Mouse (Mus musculus) c-Kit-negative CD71-positive TER-119-positive erythroid progenitor cells, embryonic 14.5 days (primary cell): ENCODE results near the gene 1700029H14Rik.

ENCODE experiments used
- DNase-seq: peaks from one replicate; pipeline ENCODE4 v3.0.0-alpha.2; 2013; ENCODE audit warnings: low read depth, low spot score

The 1700029H14Rik gene

DNA sequence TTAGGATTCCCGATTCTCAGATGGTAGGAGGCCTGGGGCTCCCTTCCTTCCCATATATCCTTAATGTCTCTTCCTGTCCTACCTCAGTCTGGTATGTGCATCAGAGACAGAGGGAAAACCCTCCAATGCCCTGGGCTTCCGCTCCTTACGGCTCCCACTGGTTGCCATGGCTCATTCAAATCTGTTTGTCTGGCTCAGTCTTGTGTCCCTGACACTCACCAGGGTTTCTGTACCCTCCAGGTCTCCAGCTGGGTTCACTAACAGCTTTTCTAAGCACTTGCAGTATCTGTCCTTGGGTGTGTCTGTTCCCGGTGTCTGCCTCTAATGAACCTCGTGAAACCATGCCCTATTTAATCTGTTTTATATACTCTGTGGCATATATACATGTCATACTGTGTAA lies 20.7 kb downstream of the 1700029H14Rik start:
- no peak for DNase-seq

DNA sequence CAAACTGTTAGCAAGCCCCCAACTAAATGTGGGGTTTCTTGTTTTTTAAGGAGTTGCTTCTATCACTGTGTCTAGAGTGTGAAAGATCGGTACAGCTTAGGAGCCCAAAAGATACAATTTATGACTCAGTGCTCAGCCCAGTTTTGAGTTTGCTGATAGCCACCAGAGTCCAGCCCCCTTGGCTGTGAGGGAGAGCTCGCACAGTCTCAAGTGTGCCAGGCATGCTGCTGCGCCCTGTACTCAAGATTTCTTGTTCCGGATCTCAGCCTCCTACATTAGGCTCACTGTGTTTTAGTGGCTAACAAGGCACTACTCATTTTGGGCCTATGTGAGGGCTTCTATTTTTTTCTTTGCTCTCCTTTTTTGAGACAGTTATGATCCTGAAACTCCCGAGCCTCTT lies 22.1 kb downstream of the 1700029H14Rik start:
- no peak for DNase-seq

DNA sequence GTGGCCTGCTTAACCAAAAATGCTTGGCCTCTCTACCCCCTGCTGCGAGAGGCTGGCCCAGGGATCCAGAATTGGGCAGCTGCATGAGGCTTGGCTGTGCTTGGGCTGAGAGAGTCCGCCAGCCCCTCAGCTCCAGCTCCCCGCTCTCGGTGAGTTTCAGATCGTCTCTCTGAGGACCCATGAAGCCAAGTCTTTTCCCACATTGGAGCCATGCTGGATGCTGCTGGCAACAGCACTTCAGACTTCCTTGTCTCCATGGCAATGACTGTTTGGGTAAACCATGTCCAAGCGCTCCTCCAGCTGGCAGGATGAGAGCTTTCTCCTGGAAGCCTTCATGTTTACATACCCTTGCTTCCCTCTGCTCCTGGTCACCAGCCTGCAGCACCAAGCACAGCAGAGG lies 23.4 kb downstream of the 1700029H14Rik start:
- no peak for DNase-seq

DNA sequence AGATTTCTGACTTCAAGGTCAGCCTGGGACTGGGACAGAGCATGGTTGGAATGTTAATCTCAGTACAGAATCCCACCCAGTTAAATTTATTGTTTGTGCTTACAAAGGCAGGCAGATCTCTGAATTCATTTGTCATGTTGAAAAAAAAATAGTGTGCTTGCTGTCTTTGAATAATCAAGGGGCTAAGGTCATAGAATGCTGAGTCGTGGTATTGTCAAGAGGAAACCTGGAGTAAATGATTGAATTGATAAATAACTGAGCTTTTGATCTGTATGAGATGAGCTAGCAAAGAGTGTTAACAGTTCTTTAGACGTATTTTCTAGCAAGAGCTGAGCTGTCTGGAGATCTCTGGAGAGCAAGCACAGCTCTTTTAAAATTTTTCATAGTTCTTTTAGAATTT lies 25.2 kb downstream of the 1700029H14Rik start:
- no peak for DNase-seq

DNA sequence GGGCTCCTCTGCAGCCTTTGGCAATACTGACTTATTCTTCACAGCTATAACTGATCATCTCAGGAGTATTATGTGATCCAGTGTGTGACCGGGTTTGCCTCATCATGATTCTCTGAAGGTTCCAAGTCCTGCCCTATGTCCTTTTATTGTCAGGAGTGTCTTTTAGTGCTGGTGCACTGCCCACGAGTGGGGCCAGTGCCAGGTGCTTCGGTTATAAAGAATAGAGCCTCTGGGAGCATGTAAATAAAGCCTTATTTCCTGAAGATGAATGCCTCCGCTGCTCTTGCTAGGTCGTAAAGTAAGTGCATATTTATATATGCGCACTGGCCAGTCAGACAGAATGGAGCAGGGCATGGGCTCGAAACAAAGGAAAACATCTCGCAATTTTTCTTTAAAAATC lies 29.1 kb downstream of the 1700029H14Rik start:
- DNase-seq, result no peak

DNA sequence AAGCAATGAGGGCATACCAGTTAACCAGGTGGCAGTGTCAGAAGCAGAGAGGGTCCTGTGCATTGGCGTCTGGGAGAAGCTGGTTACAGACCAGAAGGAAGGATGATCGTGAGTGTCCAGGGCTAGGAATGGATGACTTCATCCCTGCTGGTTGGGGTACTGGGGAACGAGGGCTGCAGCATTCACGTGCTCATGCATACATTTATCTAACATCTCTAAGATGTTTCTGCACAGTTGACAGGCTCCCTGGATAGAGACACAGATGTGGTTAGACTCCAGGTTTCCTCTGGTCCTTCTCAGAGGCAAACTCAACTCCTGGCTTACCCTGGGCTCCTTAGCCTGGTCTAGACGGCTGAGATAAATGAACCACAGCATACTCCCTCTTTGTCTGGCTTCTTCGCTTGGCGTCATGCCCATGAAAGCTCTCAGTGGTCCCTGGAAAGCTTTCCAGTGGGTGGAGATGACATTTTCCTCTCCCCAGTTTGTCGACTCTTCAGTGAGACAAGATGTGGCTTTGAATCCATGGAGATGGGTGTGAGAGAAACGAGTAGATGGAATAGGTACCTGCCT lies 30.6 kb downstream of the 1700029H14Rik start:
- no peak for DNase-seq

DNA sequence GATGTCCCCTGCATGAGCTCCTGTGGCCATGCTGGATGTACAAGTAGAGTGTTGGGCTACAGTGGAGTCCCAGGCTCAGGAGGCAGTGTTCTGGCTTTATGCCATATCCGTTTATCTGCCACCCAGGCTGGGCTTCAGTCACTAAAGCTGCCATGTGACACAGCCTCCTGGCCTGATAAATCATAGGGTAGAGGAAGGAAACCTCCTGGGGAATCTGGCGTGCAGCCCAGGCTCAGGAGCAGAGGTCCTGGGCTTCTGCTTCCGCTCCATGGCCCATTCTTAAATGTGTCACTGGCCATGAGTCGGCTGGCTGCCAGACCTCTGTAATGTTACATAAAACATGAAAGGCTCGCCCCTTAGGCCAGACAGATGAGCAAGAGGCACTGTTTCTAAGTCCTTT lies 31.3 kb downstream of the 1700029H14Rik start:
- no peak for DNase-seq

DNA sequence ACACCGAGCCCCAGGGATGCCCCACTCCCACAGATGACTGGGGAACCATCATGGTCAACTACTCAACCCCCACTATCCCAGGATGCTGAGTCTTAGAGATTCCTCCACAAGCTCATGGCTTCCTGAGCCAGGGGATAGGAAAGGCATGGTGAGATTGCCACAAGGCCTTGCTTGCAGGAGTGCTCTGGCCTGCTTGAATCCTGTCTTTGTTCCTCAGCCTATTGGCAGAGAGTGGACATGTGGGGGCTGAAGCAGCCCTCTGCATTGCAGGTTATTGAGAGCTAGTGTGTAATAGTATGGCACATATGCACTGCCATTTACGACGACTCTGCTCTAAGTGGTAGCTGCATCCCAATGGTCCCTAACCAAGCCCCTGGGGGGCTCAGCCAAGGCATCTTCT lies 31.9 kb downstream of the 1700029H14Rik start:
- no peak for DNase-seq

DNA sequence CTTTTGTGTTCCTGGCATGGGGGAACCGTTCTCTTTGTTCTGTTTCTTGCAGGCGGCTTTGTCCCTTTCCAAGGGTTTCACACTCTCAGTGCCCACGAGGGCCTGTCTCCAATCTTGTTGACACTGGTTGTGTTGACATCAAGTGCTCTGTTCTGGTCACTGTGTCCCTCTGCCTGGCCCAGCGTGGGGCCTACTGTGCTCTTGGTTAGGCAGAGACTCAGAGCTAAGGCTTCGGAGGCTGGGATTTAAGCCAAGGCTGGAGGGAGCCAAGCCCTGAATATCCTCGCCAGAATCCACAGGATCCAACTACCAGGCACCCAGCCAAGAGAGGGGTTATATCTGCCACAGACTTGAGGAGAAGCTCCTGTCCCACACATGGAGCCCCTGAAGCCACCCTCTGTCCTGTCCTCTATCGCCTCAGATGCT lies 32.4 kb downstream of the 1700029H14Rik start:
- DNase-seq, result no peak

DNA sequence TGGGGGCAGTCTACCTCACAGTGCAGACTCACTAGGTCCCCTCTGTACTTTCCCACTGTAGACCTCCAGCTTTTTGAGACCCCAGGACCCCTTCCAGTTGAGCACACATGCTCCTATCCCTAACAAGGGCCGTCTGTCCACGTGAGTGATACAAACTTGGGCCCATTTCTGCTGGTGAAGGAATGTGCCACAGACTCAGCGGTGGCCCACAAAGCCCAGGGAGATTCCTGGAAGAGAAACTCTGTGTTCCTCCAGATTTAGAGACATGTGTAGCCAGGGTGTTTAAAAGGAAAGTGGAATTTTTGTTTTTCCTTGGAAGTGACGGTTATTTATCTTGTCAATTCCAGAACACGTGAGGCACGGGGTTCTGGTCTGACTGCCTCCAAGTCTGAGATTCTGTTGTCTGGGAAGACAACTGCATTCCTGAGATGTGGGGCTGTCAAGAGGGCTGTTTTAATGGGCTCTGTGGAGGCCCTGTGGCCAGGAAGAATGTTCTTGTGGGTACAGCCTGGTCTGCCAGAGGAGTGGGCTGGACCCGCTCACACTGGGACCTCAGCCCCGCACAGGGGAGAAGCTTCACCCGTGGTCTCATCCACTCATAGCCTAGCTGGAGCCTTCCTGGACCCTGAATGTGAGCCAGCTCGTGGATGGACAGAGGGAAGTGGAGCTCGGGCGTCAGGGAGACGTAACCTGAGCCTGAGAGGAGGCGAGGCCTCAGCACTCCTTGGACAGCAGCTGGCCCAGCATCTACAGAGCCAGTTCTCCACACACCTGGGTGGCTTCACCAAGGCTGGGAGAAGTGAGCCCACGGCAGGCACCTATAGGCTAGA lies 33.0 kb downstream of the 1700029H14Rik start:
- no peak for DNase-seq

DNA sequence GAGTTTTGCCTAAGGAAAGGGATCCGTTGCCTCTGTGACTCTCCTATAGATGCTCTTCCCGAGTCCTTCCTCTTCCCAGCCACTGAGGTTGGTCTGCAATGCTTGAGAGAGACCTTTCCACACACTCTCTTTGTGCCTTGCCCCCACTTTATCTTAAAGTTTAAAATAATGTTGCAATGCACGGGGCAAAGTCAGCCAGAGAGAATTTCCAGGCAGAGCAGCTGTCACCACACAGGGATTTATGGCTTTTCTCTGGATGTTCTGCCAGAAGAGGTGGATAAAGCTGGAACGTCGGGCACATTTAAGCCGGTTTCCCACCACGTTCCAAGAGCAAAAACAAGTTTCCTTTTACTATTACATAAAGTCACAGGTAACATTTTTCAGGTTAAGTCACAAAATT lies 40.9 kb downstream of the 1700029H14Rik start:
- no peak for DNase-seq

DNA sequence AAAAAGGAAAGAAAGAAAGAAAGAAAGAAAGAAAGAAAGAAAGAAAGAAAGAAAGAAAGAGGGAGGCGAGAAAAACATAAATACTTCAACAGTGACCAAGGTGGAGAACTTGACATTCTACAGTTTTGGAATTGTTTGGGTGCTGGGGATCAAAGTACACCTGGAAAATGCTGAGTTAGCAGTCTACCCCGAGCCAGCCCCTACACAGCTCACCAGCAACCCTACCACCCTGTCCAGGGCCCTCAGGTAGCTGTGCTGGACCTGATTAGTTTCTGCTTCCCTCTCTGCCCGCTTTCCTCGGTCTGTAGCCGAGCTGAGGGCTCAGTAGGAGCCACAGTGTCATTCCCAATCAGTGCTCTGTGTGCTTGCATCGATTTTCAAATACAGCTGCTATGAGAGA lies 41.9 kb downstream of the 1700029H14Rik start:
- no peak for DNase-seq

DNA sequence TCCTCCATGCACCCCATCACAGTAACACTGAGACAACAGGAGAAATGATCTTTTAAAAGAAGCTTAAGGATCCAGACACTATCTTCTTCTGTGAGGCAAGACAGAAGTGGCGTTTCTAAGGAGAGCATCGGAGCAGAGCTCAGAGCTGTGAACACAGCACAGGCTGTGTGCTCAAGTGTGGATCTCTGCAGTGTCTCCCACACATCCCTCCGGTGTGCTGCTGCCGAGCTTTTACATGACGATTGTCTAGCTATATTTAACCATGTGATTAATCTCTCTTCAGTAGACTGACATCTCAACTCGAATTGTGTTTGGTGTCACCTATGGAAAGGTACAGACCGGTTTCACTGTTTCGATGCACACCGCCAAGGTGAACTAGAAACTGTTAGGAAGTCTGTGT lies 42.8 kb downstream of the 1700029H14Rik start:
- DNase-seq, result no peak

DNA sequence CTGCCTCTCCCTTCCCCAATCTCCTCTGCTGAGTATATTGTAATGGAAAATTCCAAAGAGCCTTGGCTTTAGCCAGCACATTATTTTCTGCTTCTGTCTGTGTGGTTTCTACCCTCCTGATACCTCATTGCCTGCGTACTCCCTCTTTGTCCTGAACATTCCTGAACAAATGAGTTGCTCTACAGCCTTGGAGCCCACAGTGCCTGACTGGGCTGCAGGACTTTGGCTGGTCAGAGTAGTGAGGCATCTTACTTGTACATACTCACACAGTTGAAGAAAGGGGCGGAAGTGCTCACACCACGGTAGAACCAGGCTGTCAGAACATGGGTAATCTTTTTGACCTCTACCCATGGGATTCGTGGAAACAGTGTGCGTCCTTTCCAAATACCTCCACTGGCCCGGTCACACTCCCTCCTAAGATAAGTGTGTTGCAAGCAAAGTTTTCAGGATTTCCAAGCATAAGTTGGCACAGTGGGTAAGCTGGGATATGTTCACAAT lies 44.9 kb downstream of the 1700029H14Rik start:
- no peak for DNase-seq

DNA sequence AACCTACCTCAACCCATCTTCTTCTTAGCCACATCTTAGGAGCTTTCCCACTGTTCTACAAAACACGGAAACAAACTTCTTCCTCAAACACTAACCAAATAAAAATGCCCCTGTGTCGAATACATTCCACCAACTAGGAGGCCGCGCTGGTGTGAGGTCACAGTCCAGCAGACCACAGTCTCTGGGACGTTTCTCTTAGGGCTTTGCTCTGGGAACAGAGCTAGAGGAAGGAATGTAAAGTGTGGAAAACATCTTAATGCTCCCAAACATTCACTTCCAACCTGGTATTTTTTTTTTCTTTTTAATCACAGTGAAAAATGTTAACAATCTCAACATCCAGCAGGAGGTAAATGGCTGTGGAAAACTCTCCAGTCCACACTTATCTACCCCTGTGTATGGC lies 45.5 kb downstream of the 1700029H14Rik start:
- DNase-seq, result no peak

DNA sequence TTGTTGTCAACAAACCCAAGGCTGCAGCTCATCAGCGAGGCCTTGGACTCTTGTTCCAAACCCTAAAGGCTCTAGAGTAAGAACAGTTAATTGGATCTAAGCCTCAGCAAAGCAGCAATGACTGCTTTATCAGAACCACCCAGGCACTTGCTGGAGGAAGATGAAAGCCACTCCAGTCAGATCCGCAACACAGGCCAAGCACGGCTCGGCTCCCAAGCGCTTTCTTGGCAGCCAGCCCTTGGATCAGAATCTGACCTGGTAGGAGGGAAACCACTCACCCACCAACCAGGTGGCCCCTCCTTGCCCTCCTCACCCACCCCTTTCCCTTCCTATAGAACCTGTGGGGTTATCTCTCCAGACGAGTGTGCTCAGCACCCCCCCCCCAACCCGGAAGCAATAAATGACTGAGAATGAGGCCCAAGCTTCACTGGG lies 46.2 kb downstream of the 1700029H14Rik start:
- DNase-seq, result no peak

DNA sequence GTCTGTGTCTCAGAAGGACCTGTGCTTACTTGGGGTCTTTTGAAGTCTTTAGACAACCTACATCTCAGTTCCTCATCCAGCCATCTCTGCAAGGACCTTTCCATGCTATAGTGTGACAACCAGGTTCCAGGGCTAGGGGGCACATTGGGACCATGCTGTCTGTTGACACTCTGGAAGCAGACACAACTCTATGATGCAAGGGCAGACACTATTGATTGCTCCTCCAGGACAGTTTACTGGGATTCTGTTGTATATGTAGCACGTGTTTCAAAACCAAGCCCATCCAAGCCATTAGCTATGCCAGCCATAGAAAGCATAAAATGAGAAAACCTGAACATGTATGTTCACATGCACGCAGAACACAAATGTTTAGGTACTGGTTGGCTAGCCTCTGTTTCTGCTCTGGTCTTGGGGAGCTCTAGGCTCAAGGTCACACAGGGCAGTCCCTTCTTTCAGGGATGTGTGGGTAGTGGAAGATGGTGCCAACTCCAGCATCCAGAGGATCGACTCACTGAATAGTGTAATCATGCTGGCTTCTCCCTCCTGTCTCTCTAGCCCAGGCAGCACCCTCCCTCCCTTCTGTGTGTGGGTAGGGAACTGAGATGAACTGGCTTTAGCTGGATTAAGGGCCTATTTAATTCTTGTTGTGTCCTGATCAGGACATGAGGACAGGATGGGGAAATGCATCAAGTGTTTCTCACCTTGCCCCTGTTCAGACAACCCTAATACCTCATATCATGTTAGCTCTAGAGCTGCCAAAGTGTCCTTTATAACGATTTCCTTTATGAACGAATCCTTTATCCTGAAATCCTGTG lies 48.5 kb downstream of the 1700029H14Rik start:
- no peak for DNase-seq

DNA sequence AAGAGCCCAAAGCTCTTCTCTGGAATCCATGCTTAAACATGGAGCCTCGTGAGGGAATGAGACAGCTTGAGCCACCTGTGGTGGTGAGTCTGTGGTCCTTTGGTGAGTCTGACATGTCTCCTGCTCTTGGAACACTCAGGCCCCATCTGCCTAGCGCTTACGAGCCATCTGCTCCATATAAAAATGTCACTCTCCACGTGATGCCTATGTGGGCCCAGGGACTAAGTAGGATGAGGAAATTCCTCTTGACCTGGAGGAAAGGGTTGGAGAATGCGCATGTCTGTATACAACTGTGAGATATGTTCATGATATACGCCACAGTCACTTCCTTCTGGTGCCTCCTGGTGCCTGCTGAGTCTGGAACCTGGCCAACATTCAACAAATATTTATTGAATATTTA lies 49.6 kb downstream of the 1700029H14Rik start:
- DNase-seq, result no peak

DNA sequence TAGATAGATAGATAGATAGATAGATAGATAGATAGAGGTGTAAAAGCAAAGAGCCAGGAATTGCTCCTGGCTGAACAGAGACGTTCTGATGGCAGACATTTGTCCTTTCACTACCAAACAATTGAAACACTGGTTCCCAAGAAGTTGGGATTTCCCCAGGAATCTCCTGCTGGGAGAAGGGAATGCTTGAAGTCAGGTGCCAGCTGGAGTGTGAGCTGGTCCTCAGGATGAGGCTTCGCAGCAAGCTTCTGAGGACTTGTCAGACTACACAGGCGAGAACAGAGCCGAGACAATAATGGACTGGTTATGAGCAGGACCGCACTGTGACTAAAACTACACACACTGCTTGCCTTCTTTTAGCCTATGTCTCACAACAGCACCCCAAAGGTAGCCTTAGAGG lies 50.2 kb downstream of the 1700029H14Rik start:
- no peak for DNase-seq

DNA sequence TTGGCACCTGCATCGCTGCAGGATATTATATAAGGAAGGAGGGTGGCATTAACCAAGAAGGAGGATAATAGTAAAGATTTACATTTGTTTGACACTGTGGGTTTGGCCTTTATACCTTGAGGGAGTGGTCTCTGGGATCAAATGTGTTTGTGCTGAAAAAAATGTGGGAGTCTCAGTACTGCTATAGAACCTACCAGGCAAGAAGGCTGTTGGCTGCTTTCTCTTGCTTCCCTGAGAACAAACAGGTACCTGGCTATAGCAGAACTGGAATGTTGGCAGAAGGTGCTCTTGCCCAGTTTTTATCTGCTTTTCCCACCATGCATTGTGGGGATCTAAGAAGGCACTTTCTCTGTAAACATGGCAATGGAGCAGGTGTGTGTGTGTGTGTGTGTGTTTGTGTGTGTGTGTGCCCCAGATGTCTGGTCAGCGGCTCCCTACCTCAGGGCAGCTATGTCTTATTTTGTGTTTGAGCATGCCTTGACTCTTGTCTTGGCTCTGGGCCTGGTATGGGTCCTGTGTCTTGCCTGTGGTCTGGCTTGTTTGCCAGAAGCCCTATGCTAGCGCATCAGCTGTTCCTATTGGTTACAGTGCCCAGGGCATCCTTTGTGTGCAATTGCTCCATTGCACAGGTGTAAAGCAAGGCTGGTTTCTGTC lies 54.9 kb downstream of the 1700029H14Rik start:
- DNase-seq, result no peak

DNA sequence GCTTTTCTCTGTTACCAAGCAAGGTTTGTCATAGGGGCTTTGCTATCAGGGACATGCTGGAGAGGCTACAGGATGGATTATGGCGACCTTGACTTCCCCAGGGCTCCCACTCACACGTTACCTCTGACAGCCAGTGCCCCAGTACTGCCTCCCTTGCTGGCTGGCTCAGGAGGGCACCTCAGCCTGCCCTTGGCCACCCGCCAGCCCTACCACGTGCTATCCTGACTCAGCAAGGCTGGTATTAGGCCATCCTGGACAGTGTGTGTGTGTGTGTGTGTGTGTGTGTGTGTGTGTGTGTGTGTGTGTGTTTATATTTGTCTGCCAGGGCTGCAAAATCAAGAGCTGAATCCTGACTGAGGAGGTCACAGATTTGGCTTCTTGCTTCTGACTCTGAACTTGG lies 55.4 kb downstream of the 1700029H14Rik start:
- no peak for DNase-seq
